Mouse (Mus musculus): ENCODE data around the gene Podn. TPM values are rescaled to one million over a fixed set of nuclear protein-coding genes. Genes with fewer than 3 reads are reported as not detected.
A peak's percentile ranks its signal among the peaks of the same experiment; 100 is the strongest.

The Podn gene
- polyA plus RNA-seq, 1 experiment: 1.5 TPM

- no peaks in the 10 kb centered on the region for H3K36me3 ChIP-seq (ENCODE audit: control insufficient read depth, insufficient read depth, low read length)
- TF ChIP-seq CTCF (IDR thresholded peaks at IDR 0.05; ENCODE audit: control insufficient read depth, insufficient read depth, insufficient replicate concordance, low read depth, low read length): no peak
- no peak for TF ChIP-seq POLR2A (IDR thresholded peaks at IDR 0.05; ENCODE audit: control insufficient read depth, low read depth, low read length)
- no peak overlapping the region for H3K4me3 ChIP-seq (ENCODE audit: control insufficient read depth, low read depth, low read length)
- H3K4me1 ChIP-seq (ENCODE audit: control insufficient read depth, insufficient read depth, low read length): no peaks in the 10 kb centered on the region
- H3K27ac ChIP-seq (ENCODE audit: control insufficient read depth, insufficient read depth, low read depth, low read length): no peak overlapping the region
- H3K27me3 ChIP-seq (ENCODE audit: control insufficient read depth, insufficient read depth, low read length): no peaks in the 10 kb centered on the region
Observed at GRCm38 (mm10) chr4:108127516-108127915, 31.3 kb upstream of the Podn start.

GRCm38 (mm10) chr4:108126260-108126659, 30.0 kb upstream of the Podn start:
- no peak for TF ChIP-seq POLR2A (IDR thresholded peaks at IDR 0.05; ENCODE audit: control insufficient read depth, low read depth, low read length)
- no peak for TF ChIP-seq CTCF (IDR thresholded peaks at IDR 0.05; ENCODE audit: control insufficient read depth, insufficient read depth, insufficient replicate concordance, low read depth, low read length)
- H3K4me3 ChIP-seq (ENCODE audit: control insufficient read depth, low read depth, low read length): no peak overlapping the region
- no peaks in the 10 kb centered on the region for H3K4me1 ChIP-seq (ENCODE audit: control insufficient read depth, insufficient read depth, low read length)
- H3K36me3 ChIP-seq (ENCODE audit: control insufficient read depth, insufficient read depth, low read length): no peaks in the 10 kb centered on the region
- H3K27me3 ChIP-seq (ENCODE audit: control insufficient read depth, insufficient read depth, low read length): no peaks in the 10 kb centered on the region
- H3K27ac ChIP-seq (ENCODE audit: control insufficient read depth, insufficient read depth, low read depth, low read length): no peak overlapping the region

GRCm38 (mm10) chr4:108124104-108124503, 27.9 kb upstream of the Podn start:
- no peaks in the 10 kb centered on the region for H3K4me1 ChIP-seq (ENCODE audit: control insufficient read depth, insufficient read depth, low read length)
- no peaks in the 10 kb centered on the region for H3K27me3 ChIP-seq (ENCODE audit: control insufficient read depth, insufficient read depth, low read length)
- no peaks in the 10 kb centered on the region for H3K36me3 ChIP-seq (ENCODE audit: control insufficient read depth, insufficient read depth, low read length)
- H3K27ac ChIP-seq (ENCODE audit: control insufficient read depth, insufficient read depth, low read depth, low read length): no peak overlapping the region
- no peak for TF ChIP-seq CTCF (IDR thresholded peaks at IDR 0.05; ENCODE audit: control insufficient read depth, insufficient read depth, insufficient replicate concordance, low read depth, low read length)
- TF ChIP-seq POLR2A (IDR thresholded peaks at IDR 0.05; ENCODE audit: control insufficient read depth, low read depth, low read length): no peak
- H3K4me3 ChIP-seq (ENCODE audit: control insufficient read depth, low read depth, low read length): no peak overlapping the region

- Histone ChIP-seq H3K27ac (ENCODE audit: control insufficient read depth, insufficient read depth, low read depth, low read length) (peak overlapping the region; percentile 54; the same call in 1 of the 2 replicates), H3K27me3 (ENCODE audit: control insufficient read depth, insufficient read depth, low read length) (no peaks in the 10 kb centered on the region), H3K4me1 (ENCODE audit: control insufficient read depth, insufficient read depth, low read length) (peaks cover 2% of the 10 kb centered on the region; the same call in 1 of the 2 replicates), H3K36me3 (ENCODE audit: control insufficient read depth, insufficient read depth, low read length) (no peaks in the 10 kb centered on the region), H3K4me3 (ENCODE audit: control insufficient read depth, low read depth, low read length) (peak overlapping the region; percentile 98)
- TF ChIP-seq POLR2A (IDR thresholded peaks at IDR 0.05; ENCODE audit: control insufficient read depth, low read depth, low read length) (peak; percentile 54), CTCF (IDR thresholded peaks at IDR 0.05; ENCODE audit: control insufficient read depth, insufficient read depth, insufficient replicate concordance, low read depth, low read length) (no peak)
Observed at GRCm38 (mm10) chr4:108117924-108118876, 22.0 kb upstream of the Podn start.

- H3K4me3 ChIP-seq (ENCODE audit: control insufficient read depth, low read depth, low read length): peak overlapping the region; percentile 54; the same call in 1 of the 2 replicates
Observed at GRCm38 (mm10) chr4:108117488-108117887, 21.2 kb upstream of the Podn start.

GRCm38 (mm10) chr4:108116466-108116865, 20.2 kb upstream of the Podn start:
- Histone ChIP-seq H3K27ac (ENCODE audit: control insufficient read depth, insufficient read depth, low read depth, low read length) (no peak overlapping the region), H3K4me1 (ENCODE audit: control insufficient read depth, insufficient read depth, low read length) (peaks cover 2% of the 10 kb centered on the region; the same call in 1 of the 2 replicates)

More at GRCm38 (mm10) chr4:108117488-108117887, 21.2 kb upstream of the Podn start:
- TF ChIP-seq CTCF (IDR thresholded peaks at IDR 0.05; ENCODE audit: control insufficient read depth, insufficient read depth, insufficient replicate concordance, low read depth, low read length) (no peak), POLR2A (IDR thresholded peaks at IDR 0.05; ENCODE audit: control insufficient read depth, low read depth, low read length) (no peak)
- Histone ChIP-seq H3K27me3 (ENCODE audit: control insufficient read depth, insufficient read depth, low read length) (no peaks in the 10 kb centered on the region), H3K27ac (ENCODE audit: control insufficient read depth, insufficient read depth, low read depth, low read length) (no peak overlapping the region), H3K4me1 (ENCODE audit: control insufficient read depth, insufficient read depth, low read length) (peaks cover 2% of the 10 kb centered on the region; the same call in 1 of the 2 replicates), H3K36me3 (ENCODE audit: control insufficient read depth, insufficient read depth, low read length) (no peaks in the 10 kb centered on the region)

GRCm38 (mm10) chr4:108110706-108111105, 14.5 kb upstream of the Podn start:
- Histone ChIP-seq H3K27me3 (ENCODE audit: control insufficient read depth, insufficient read depth, low read length) (no peaks in the 10 kb centered on the region), H3K4me3 (ENCODE audit: control insufficient read depth, low read depth, low read length) (no peak overlapping the region), H3K27ac (ENCODE audit: control insufficient read depth, insufficient read depth, low read depth, low read length) (no peak overlapping the region), H3K36me3 (ENCODE audit: control insufficient read depth, insufficient read depth, low read length) (no peaks in the 10 kb centered on the region), H3K4me1 (ENCODE audit: control insufficient read depth, insufficient read depth, low read length) (no peaks in the 10 kb centered on the region)
- TF ChIP-seq CTCF (IDR thresholded peaks at IDR 0.05; ENCODE audit: control insufficient read depth, insufficient read depth, insufficient replicate concordance, low read depth, low read length) (no peak), POLR2A (IDR thresholded peaks at IDR 0.05; ENCODE audit: control insufficient read depth, low read depth, low read length) (no peak)

More at GRCm38 (mm10) chr4:108116466-108116865, 20.2 kb upstream of the Podn start:
- Histone ChIP-seq H3K27me3 (ENCODE audit: control insufficient read depth, insufficient read depth, low read length) (no peaks in the 10 kb centered on the region), H3K36me3 (ENCODE audit: control insufficient read depth, insufficient read depth, low read length) (no peaks in the 10 kb centered on the region), H3K4me3 (ENCODE audit: control insufficient read depth, low read depth, low read length) (no peak overlapping the region)
- TF ChIP-seq POLR2A (IDR thresholded peaks at IDR 0.05; ENCODE audit: control insufficient read depth, low read depth, low read length) (no peak), CTCF (IDR thresholded peaks at IDR 0.05; ENCODE audit: control insufficient read depth, insufficient read depth, insufficient replicate concordance, low read depth, low read length) (no peak)
